Mouse (Mus musculus): ENCODE measurements around the gene Cdk14.

DNA sequence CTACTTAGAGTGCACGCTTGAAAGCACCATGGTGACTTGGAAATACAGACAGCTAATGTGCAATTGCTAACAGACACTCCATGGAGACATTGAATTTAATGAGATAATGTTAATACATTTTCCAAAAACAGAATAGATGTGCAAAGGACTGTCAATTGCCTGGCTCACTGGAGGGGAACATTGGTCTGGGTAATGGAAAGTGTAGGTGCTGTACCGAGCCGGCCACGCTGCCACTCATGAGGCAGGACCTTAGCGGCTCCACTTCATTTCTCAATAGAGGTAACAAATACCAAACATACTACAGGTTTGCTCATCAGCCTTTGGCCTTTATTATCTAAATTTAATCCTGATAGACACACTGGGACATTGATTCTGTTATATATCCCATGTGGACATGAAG lies 177.4 kb downstream of the Cdk14 start:
- TF ChIP-seq CTCF (conservative IDR thresholded peaks at IDR 0.05; ENCODE audit: insufficient read depth, insufficient read length, low read depth, low read length): no peak
- TF ChIP-seq POLR2A (IDR thresholded peaks at IDR 0.05; ENCODE audit: low read depth, low read length): no peak

All from kidney, adult 2 months (tissue).